Mouse (Mus musculus) lung, embryonic 15.5 days (tissue): ENCODE data around the gene Otog. TPM values are rescaled to one million over a fixed set of nuclear protein-coding genes. Genes with fewer than 3 reads are reported as not detected.

ENCODE experiments used
- ATAC-seq: fragments of 200-750 bp; cut with Nextera tagmentation; 2 replicates; pipeline ENCODE4 v1.8.0; 2017; ENCODE audit warnings: moderate number of reproducible peaks, borderline replicate concordance; ENCODE audit not compliant: low FRiP score, low TSS enrichment; ENCODE audit errors: extremely low read depth
- H3K27ac ChIP-seq: fragments of 300-500 bp; sonication (generic); 2 replicates; pipeline ENCODE4 v1.5.1; 2015; ENCODE audit warnings: moderate library complexity, mild to moderate bottlenecking, inconsistent platforms
- H3K27me3 ChIP-seq: fragments of 300-500 bp; sonication (generic); 2 replicates; pipeline ENCODE4 v1.6.1; 2015; ENCODE audit warnings: inconsistent platforms
- H3K36me3 ChIP-seq: fragments of 300-500 bp; sonication (generic); 2 replicates; pipeline ENCODE4 v1.6.1; 2015; ENCODE audit warnings: inconsistent platforms
- H3K4me1 ChIP-seq: fragments of 300-500 bp; sonication (generic); 2 replicates; pipeline ENCODE4 v1.6.1; 2015; ENCODE audit warnings: inconsistent platforms
- H3K4me2 ChIP-seq: fragments of 300-500 bp; sonication (generic); 2 replicates; pipeline ENCODE4 v1.6.1; 2015; ENCODE audit warnings: inconsistent platforms, mild to moderate bottlenecking, moderate library complexity
- H3K4me3 ChIP-seq: fragments of 300-500 bp; sonication (generic); 2 replicates; pipeline ENCODE4 v1.5.1; 2015; ENCODE audit warnings: mild to moderate bottlenecking, inconsistent platforms
- H3K9ac ChIP-seq: fragments of 300-500 bp; sonication (generic); 2 replicates; pipeline ENCODE4 v1.6.1; 2015; ENCODE audit warnings: inconsistent platforms
- H3K9me3 ChIP-seq: fragments of 300-500 bp; sonication (generic); 2 replicates; pipeline ENCODE4 v1.6.1; 2016; ENCODE audit warnings: inconsistent platforms
- WGBS: fragments of 180-500 bp; shearing (Covaris S2); methylation state at CpG from one replicate; pipeline ENCODE4 v1.1.7; 2015; 5-methylcytosine and 5-hydroxymethylcytosine counted together
- polyA plus RNA-seq: library from polyadenylated mRNA; unstranded; fragments of >200 nt; fragmentation: Nextera tagmentation; extraction: Ambion mirVana; gene quantifications from 2 replicates; pipeline ENCODE4 v1.2.1, GENCODE M21; 2015

Gene Otog
- polyA plus RNA-seq, 1 experiment from 2014 or later: not detected

DNA sequence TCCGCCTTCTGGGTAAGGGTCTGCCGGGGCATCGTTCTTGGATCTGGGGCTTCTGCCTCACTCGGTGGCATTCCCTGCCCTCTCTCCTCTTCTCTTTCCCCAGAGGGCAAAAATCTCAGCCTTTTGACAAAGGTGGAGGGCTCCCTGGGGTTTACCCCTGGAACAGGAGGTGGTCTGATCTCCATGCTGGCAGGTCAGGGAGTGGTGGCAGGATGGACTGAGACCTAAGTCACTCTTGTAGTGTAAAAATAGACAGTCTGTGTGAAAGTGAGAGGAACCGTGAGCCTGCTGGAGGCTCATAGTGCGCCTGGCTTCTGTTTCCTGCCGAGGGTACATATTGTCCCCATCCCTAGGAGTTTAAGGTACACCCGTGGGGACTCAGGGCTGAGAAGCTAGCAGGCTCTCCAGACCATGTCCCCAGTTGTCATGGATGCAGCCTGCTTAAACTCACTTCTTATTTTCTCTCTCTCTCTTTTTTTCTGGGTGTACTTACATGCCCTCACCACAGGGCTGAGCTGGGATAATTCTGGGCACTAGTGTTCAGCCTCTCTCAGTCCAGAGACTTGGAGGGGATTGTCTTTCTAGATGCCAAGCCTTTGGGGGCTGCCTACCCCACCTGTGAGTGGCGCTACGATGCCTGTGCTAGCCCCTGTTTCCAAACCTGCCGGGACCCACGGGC, 44.5 kb downstream of the Otog start:
- no peak overlapping the region for H3K4me3 ChIP-seq
- H3K9ac ChIP-seq: no peak overlapping the region
- 0 out of 2 replicates have a peak, but pooled peaks cover 2% of the 10 kb centered on the region for H3K4me1 ChIP-seq
- H3K4me2 ChIP-seq: no peak overlapping the region
- H3K36me3 ChIP-seq: no peaks in the 10 kb centered on the region
- H3K9me3 ChIP-seq: no peaks in the 10 kb centered on the region
- 79% methylated on average over 12 of the region's 12 CpGs for WGBS
- no peaks in the 10 kb centered on the region; the same call in 1 of the 2 replicates for H3K27me3 ChIP-seq
- no peak for ATAC-seq
- H3K27ac ChIP-seq: no peak overlapping the region

DNA sequence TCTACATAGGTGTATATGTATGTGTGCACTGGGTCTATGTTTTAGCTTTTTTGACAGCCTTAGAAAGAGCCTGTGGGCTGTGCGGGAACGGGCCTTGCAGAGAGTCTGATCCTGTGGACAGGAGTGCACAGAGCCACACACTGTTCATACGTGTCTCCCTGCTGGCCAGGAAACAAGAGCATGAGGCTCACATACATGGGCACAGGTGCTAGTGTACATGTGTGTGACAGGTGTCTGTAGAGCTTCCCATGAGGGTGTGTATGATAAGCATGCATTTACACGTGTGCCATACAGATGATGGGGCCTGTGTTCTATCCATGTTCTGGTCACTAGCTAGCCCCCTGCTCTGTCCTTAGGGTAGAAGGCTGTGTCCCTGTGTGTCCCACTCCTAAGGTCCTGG, 45.6 kb downstream of the Otog start:
- no peaks in the 10 kb centered on the region for H3K9me3 ChIP-seq
- no peak for ATAC-seq
- no peak overlapping the region for H3K4me3 ChIP-seq
- 85% methylated on average over 4 of the region's 4 CpGs for WGBS
- H3K4me1 ChIP-seq: 0 out of 2 replicates have a peak, but pooled peaks cover 2% of the 10 kb centered on the region
- no peak overlapping the region for H3K27ac ChIP-seq
- H3K4me2 ChIP-seq: no peak overlapping the region
- H3K27me3 ChIP-seq: no peaks in the 10 kb centered on the region; the same call in 1 of the 2 replicates
- H3K36me3 ChIP-seq: no peaks in the 10 kb centered on the region
- H3K9ac ChIP-seq: no peak overlapping the region

DNA sequence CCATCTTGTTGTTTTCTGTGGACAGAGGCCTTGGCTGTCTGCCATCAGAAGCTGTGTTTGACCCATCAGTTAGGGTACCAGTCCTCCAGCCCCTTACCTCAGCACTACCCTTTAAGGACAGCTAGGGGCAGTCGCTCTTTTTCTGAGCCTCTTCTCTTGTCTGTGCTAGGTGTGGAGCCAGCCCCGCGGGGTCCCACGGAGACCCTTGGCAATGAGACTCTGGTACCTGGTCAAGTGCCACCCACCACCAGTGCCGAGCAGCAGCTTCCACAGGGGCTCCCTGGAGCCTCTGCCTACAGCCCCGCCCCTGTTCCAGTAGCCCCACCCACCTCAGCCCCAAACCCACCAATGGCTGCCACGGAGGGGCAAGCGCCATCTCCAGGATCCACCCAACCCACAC, 46.3 kb downstream of the Otog start:
- H3K4me3 ChIP-seq: no peak overlapping the region
- H3K4me2 ChIP-seq: no peak overlapping the region
- 33% methylated on average over 8 of the region's 8 CpGs for WGBS
- H3K27ac ChIP-seq: no peak overlapping the region
- H3K27me3 ChIP-seq: no peaks in the 10 kb centered on the region; the same call in 1 of the 2 replicates
- no peaks in the 10 kb centered on the region for H3K36me3 ChIP-seq
- H3K9me3 ChIP-seq: no peaks in the 10 kb centered on the region
- 0 out of 2 replicates have a peak, but pooled peaks cover 2% of the 10 kb centered on the region for H3K4me1 ChIP-seq
- ATAC-seq: no peak
- no peak overlapping the region for H3K9ac ChIP-seq

DNA sequence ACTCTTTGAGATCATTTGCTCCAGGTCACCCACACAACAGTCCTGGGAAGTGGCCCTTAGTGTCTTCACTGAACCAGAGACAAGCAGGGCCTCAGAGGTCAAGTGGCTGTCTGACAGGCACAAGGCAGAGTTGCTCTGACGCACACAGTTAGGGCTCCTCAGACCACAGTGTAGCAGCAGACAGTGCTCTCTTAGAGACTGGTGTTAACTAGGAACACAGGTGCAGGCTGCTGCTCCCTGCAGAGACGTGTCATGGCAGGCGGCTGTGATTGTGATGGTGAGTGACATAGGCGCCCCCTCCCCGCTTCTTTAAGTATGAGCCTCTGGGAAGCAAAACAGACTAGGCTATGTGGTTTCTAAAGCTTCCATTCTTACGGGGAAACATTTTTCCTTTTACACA, 55.5 kb downstream of the Otog start:
- H3K9me3 ChIP-seq: no peaks in the 10 kb centered on the region
- H3K36me3 ChIP-seq: no peaks in the 10 kb centered on the region
- no peak overlapping the region for H3K9ac ChIP-seq
- H3K4me1 ChIP-seq: no peaks in the 10 kb centered on the region
- H3K4me2 ChIP-seq: no peak overlapping the region
- ATAC-seq: no peak
- no peaks in the 10 kb centered on the region for H3K27me3 ChIP-seq
- H3K4me3 ChIP-seq: no peak overlapping the region
- WGBS: 36% methylated on average over 6 of the region's 6 CpGs
- H3K27ac ChIP-seq: no peak overlapping the region

DNA sequence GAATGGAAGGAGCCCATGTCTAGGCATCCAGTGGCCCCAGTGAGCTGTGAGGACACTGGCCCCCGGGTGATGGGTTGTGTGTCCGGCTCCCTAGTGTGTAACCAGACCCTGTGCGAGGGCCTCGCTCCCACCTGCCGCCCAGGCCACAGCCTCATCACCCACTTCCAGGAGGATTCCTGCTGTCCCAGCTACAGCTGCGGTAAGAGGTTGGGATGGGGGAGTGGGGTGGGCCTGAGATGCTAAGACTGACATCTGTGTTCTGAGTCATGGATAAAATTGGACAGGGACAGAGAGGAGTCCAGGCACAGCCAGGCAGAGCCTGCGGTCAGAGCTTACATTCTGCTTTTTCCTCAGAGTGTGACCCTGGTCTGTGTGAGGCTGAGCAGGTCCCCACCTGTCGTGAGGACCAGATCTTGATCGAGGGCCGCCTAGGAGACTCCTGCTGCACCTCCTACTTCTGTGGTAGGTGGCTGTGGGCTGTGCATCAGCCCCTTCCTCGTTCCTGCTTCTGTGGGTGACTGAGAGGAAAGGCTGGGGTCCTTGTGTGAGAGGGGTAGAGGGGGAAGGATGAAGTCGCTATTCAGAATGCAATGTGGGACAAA, 60.3 kb downstream of the Otog start:
- Histone ChIP-seq H3K4me1 (no peaks in the 10 kb centered on the region), H3K4me3 (no peak overlapping the region), H3K36me3 (no peaks in the 10 kb centered on the region), H3K9me3 (no peaks in the 10 kb centered on the region), H3K27ac (no peak overlapping the region), H3K27me3 (no peaks in the 10 kb centered on the region), H3K9ac (no peak overlapping the region), H3K4me2 (no peak overlapping the region)
- WGBS: 73% methylated on average over 12 of the region's 12 CpGs
- no peak for ATAC-seq

DNA sequence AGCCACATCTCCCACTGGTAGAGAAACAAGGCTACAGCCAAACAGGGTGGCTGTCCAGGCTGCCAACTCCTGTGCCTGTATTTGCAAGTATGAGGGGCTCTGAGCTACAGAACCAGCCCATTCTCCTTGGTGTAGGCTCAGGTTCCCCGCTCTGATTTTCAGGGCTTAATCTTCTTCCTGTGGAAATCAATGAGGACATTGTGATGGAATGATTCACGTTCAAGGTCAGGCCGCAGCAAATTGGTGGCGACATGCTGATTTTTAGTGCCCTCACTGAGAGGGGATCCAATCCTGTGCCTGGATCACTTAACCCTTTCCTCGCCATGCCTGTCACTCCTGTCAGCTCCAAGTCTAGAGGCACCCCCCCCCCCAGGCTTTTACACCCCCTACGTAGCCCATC, 72.7 kb downstream of the Otog start:
- Histone ChIP-seq H3K4me2 (no peak overlapping the region), H3K27ac (no peak overlapping the region), H3K27me3 (no peaks in the 10 kb centered on the region), H3K4me1 (peaks cover 6% of the 10 kb centered on the region; the same call in 1 of the 2 replicates), H3K36me3 (no peaks in the 10 kb centered on the region), H3K4me3 (no peak overlapping the region), H3K9me3 (no peaks in the 10 kb centered on the region), H3K9ac (no peak overlapping the region)
- WGBS: 31% methylated on average over 6 of the region's 6 CpGs
- ATAC-seq: no peak

DNA sequence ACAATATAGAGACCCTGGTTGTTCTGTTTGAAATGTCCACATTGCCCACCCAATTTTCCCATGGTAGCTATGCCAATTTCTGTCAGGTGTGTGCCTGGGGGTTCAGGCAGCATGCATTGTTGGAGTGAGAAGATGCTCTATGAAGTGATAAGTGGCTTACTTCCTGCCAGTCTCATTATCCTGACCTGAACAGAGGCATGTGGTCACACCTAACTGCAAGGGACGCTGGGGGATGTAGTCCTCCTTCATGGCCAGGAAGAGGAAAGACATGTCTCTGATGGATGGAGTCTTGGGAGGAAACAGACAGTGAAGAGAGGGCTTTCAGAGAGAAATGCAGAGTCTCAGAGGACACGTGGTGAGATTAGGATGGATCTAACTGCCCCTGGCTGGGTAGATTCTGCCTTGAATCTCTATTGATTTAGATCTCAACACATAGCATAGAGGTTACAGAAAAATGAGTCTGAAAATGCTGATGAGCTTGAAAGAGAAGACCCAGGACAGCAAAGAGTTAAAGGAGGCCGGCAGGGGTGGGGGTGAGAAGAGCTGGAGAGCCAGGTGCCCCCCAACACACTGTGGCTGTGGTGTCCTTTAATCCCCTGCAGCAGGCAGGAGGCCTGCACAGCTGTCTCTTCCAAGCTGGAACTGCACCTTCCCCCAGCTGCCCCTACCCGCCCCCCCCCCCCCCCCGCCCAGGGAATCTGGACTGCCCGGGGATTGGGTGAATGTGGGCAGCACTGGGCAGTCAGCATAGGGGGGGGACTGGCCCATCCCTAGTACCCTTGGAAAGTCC, 73.6 kb downstream of the Otog start:
- Histone ChIP-seq H3K4me1 (peaks cover 6% of the 10 kb centered on the region; the same call in 1 of the 2 replicates), H3K4me3 (no peak overlapping the region), H3K9me3 (no peaks in the 10 kb centered on the region), H3K27ac (no peak overlapping the region), H3K9ac (no peak overlapping the region), H3K27me3 (no peaks in the 10 kb centered on the region), H3K4me2 (no peak overlapping the region), H3K36me3 (no peaks in the 10 kb centered on the region)
- 31% methylated on average over 3 of the region's 6 CpGs for WGBS
- no peak for ATAC-seq

DNA sequence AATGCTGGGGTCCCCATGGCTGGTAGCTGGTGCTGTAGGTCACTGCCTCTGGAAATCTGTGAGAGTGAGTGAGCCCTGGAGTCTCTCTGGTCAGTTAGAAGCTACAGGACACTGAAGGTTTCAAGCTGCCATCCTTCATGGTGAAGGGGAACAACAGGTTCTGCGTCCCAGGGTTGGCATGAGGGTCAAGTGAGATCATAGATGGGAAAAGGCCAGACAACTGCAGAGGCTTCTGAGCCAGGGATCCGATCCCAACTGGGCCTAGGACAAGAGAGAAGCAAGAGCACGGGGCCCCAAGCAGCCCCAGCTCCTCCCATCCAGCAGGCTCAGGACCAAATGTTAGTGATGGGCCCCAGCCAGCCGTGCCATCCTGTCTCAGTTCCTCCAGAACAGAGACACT, 74.9 kb downstream of the Otog start:
- ATAC-seq: no peak

DNA sequence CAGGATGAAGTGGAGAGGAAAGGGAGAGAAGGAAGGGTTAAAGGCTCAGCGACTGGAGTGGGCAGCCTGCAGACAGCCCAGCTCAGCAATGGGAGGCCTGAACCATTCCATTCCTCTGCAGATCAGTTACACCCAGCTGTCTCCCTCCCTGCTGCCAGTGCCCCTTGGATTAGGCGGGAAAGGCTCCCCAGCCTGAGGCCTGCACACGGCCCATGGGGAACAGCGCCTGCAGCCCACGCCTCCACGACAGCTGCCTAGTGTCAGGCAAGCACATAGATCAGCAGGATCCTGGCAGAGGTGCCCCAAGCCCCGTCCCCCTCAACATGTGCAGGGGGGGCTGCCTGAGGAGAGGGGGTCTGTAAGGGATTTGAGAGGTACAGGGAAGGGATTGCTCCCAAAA, 76.2 kb downstream of the Otog start:
- Histone ChIP-seq H3K4me1 (peaks cover 6% of the 10 kb centered on the region; the same call in 1 of the 2 replicates), H3K27ac (no peak overlapping the region), H3K4me3 (no peak overlapping the region), H3K9ac (no peak overlapping the region), H3K36me3 (no peaks in the 10 kb centered on the region), H3K27me3 (no peaks in the 10 kb centered on the region), H3K4me2 (no peak overlapping the region), H3K9me3 (no peaks in the 10 kb centered on the region)
- peak; percentile 64; the same call in 1 of the 2 replicates for ATAC-seq
- 5% methylated on average over 7 of the region's 7 CpGs for WGBS

More for the DNA sequence above, 74.9 kb downstream of the Otog start:
- Histone ChIP-seq H3K4me3 (no peak overlapping the region), H3K4me1 (peaks cover 6% of the 10 kb centered on the region; the same call in 1 of the 2 replicates), H3K27me3 (no peaks in the 10 kb centered on the region), H3K9ac (no peak overlapping the region), H3K27ac (no peak overlapping the region), H3K9me3 (no peaks in the 10 kb centered on the region), H3K4me2 (no peak overlapping the region), H3K36me3 (no peaks in the 10 kb centered on the region)
- 66% methylated on average over 4 of the region's 4 CpGs for WGBS

DNA sequence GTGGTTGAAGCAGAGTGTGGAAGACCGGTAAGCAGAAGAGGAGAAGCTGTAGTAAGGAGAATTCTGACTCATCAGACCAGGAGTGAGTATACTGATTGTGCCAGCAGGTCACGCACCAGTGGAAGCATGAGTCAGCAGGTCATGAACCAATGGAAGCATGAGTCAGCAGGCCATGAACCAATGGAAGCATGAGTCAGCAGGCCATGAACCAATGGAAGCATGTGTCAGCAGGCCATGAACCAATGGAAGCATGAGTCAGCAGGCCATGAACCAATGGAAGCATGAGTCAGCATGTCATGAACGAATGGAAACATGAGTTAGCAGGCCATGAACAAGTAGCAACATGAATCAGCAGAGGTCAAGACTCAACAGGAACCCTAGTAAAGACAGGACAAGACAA, 80.5 kb downstream of the Otog start:
- peaks cover 6% of the 10 kb centered on the region; the same call in 1 of the 2 replicates for H3K4me1 ChIP-seq
- WGBS: 78% methylated on average over 3 of the region's 3 CpGs
- no peaks in the 10 kb centered on the region for H3K36me3 ChIP-seq
- no peak overlapping the region for H3K27ac ChIP-seq
- no peak overlapping the region for H3K4me2 ChIP-seq
- H3K9ac ChIP-seq: no peak overlapping the region
- H3K9me3 ChIP-seq: no peaks in the 10 kb centered on the region
- ATAC-seq: no peak
- no peaks in the 10 kb centered on the region for H3K27me3 ChIP-seq
- H3K4me3 ChIP-seq: no peak overlapping the region

DNA sequence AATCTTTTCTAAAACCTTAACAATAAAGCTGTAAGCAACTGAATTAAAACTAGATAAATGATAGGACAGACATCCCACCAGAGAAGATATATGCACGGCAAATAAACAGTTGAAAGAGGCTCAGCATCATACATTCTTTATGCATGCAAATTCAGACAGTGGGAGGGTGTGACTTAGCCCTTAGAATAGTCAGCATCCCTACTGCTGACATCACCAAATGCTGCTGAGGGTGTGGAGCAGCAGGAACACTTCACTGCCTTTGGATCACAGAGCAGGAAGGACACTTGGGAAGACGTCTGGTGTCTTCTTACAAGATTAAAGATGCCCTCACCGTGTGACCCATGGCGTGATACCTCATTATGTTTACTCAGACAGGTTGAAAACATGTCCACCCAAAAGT, 87.1 kb downstream of the Otog start:
- Histone ChIP-seq H3K27ac (no peak overlapping the region), H3K9me3 (no peaks in the 10 kb centered on the region), H3K4me2 (no peak overlapping the region), H3K27me3 (no peaks in the 10 kb centered on the region), H3K4me1 (no peaks in the 10 kb centered on the region), H3K36me3 (no peaks in the 10 kb centered on the region), H3K4me3 (no peak overlapping the region), H3K9ac (no peak overlapping the region)
- 41% methylated on average over 4 of the region's 4 CpGs for WGBS
- no peak for ATAC-seq

DNA sequence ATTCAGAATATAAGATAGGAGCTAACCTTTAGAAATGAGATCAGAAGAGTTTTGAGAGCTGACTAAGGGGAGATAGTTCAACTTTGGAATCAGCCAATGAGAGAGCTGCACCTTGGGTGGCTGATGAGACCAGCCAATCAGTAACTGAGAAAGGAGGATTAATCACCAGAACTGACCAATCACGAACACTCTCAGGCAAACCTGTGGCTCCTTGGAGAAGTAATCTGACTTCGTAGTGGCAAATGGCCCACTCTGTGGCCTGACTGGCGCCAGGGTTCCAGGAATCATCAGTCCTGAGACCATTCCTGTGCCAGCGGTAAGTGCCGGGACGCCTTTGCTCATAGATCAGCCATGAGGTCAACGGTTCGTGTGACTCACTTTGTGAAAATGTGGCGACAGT, 96.6 kb downstream of the Otog start:
- H3K4me3 ChIP-seq: no peak overlapping the region
- WGBS: 88% methylated on average over 9 of the region's 9 CpGs
- no peak overlapping the region for H3K27ac ChIP-seq
- no peak for ATAC-seq
- H3K9me3 ChIP-seq: no peaks in the 10 kb centered on the region
- no peak overlapping the region for H3K4me2 ChIP-seq
- H3K36me3 ChIP-seq: no peaks in the 10 kb centered on the region
- no peaks in the 10 kb centered on the region for H3K27me3 ChIP-seq
- no peaks in the 10 kb centered on the region for H3K4me1 ChIP-seq
- no peak overlapping the region for H3K9ac ChIP-seq
